Mouse (Mus musculus): ENCODE data around the gene Drosha. TPM values are rescaled to one million over a fixed set of nuclear protein-coding genes. Genes with fewer than 3 reads are reported as not detected.
"Not testable (repeated sequence)": the region's sequence is repeated elsewhere in the genome, so short reads cannot be mapped to it uniquely, and the experiment has no call there.

Drosha gene
- polyA plus RNA-seq, 1 experiment = 50.5 TPM

GRCm38 (mm10) chr15:12911082-12911481 is 86.5 kb downstream of the Drosha start:
- Histone ChIP-seq H3K4me1 (ENCODE audit: control insufficient read depth, insufficient read depth, low read length) (peaks cover 3% of the 10 kb centered on the region), H3K27ac (ENCODE audit: insufficient read depth, low read length) (no peak overlapping the region), H3K4me3 (ENCODE audit: insufficient read depth, low read length) (no peak overlapping the region)
- TF ChIP-seq CTCF (IDR thresholded peaks at IDR 0.05; ENCODE audit: extremely low read depth, insufficient read depth, low read length) (no peak), POLR2A (IDR thresholded peaks at IDR 0.05; ENCODE audit: extremely low read depth, insufficient read depth, low read length) (no peak)

- TF ChIP-seq POLR2A (IDR thresholded peaks at IDR 0.05; ENCODE audit: extremely low read depth, insufficient read depth, low read length) = no peak
- no peak for TF ChIP-seq CTCF (IDR thresholded peaks at IDR 0.05; ENCODE audit: extremely low read depth, insufficient read depth, low read length)
- Histone ChIP-seq H3K4me3 (ENCODE audit: insufficient read depth, low read length) (no peak overlapping the region), H3K27ac (ENCODE audit: insufficient read depth, low read length) (no peak overlapping the region), H3K4me1 (ENCODE audit: control insufficient read depth, insufficient read depth, low read length) (no peaks in the 10 kb centered on the region)
Measured at GRCm38 (mm10) chr15:12916314-12916815, 91.8 kb downstream of the Drosha start.

GRCm38 (mm10) chr15:12919326-12919966 is 94.8 kb downstream of the Drosha start:
- not testable (repeated sequence) for H3K4me1 ChIP-seq (ENCODE audit: control insufficient read depth, insufficient read depth, low read length); H3K4me3 ChIP-seq (ENCODE audit: insufficient read depth, low read length); H3K27ac ChIP-seq (ENCODE audit: insufficient read depth, low read length)

GRCm38 (mm10) chr15:12919967-12920870 is 95.6 kb downstream of the Drosha start:
- no peak for TF ChIP-seq POLR2A (IDR thresholded peaks at IDR 0.05; ENCODE audit: extremely low read depth, insufficient read depth, low read length)
- Histone ChIP-seq H3K27ac (ENCODE audit: insufficient read depth, low read length) (no peak overlapping the region), H3K4me1 (ENCODE audit: control insufficient read depth, insufficient read depth, low read length) (no peaks in the 10 kb centered on the region), H3K4me3 (ENCODE audit: insufficient read depth, low read length) (no peak overlapping the region)

- no peaks in the 10 kb centered on the region for H3K4me1 ChIP-seq (ENCODE audit: control insufficient read depth, insufficient read depth, low read length)
- TF ChIP-seq CTCF (IDR thresholded peaks at IDR 0.05; ENCODE audit: extremely low read depth, insufficient read depth, low read length) (no peak), POLR2A (IDR thresholded peaks at IDR 0.05; ENCODE audit: extremely low read depth, insufficient read depth, low read length) (no peak)
- H3K4me3 ChIP-seq (ENCODE audit: insufficient read depth, low read length) = no peak overlapping the region
- no peak overlapping the region for H3K27ac ChIP-seq (ENCODE audit: insufficient read depth, low read length)
Measured at GRCm38 (mm10) chr15:12921901-12922300, 97.3 kb downstream of the Drosha start.

- Histone ChIP-seq H3K27ac (ENCODE audit: insufficient read depth, low read length) (no peak overlapping the region), H3K4me3 (ENCODE audit: insufficient read depth, low read length) (no peak overlapping the region), H3K4me1 (ENCODE audit: control insufficient read depth, insufficient read depth, low read length) (no peaks in the 10 kb centered on the region)
- no peak for TF ChIP-seq CTCF (IDR thresholded peaks at IDR 0.05; ENCODE audit: extremely low read depth, insufficient read depth, low read length)
- TF ChIP-seq POLR2A (IDR thresholded peaks at IDR 0.05; ENCODE audit: extremely low read depth, insufficient read depth, low read length) = no peak
Measured at GRCm38 (mm10) chr15:12923826-12924225, 99.2 kb downstream of the Drosha start.

GRCm38 (mm10) chr15:12931481-12931880 is 106.9 kb downstream of the Drosha start:
- no peak overlapping the region for H3K4me3 ChIP-seq (ENCODE audit: insufficient read depth, low read length)
- H3K27ac ChIP-seq (ENCODE audit: insufficient read depth, low read length) = no peak overlapping the region
- H3K4me1 ChIP-seq (ENCODE audit: control insufficient read depth, insufficient read depth, low read length) = no peaks in the 10 kb centered on the region
- no peak for TF ChIP-seq POLR2A (IDR thresholded peaks at IDR 0.05; ENCODE audit: extremely low read depth, insufficient read depth, low read length)
- no peak for TF ChIP-seq CTCF (IDR thresholded peaks at IDR 0.05; ENCODE audit: extremely low read depth, insufficient read depth, low read length)

GRCm38 (mm10) chr15:12936217-12936732 is 111.7 kb downstream of the Drosha start:
- H3K4me1 ChIP-seq (ENCODE audit: control insufficient read depth, insufficient read depth, low read length) = no peaks in the 10 kb centered on the region
- no peak overlapping the region for H3K4me3 ChIP-seq (ENCODE audit: insufficient read depth, low read length)
- TF ChIP-seq CTCF (IDR thresholded peaks at IDR 0.05; ENCODE audit: extremely low read depth, insufficient read depth, low read length) (no peak), POLR2A (IDR thresholded peaks at IDR 0.05; ENCODE audit: extremely low read depth, insufficient read depth, low read length) (no peak)
- no peak overlapping the region for H3K27ac ChIP-seq (ENCODE audit: insufficient read depth, low read length)

GRCm38 (mm10) chr15:12937326-12937725 is 112.7 kb downstream of the Drosha start:
- H3K4me1 ChIP-seq (ENCODE audit: control insufficient read depth, insufficient read depth, low read length); H3K27ac ChIP-seq (ENCODE audit: insufficient read depth, low read length); H3K4me3 ChIP-seq (ENCODE audit: insufficient read depth, low read length): not testable (repeated sequence)

GRCm38 (mm10) chr15:12941106-12941505 is 116.5 kb downstream of the Drosha start:
- Histone ChIP-seq H3K4me3 (ENCODE audit: insufficient read depth, low read length) (no peak overlapping the region), H3K27ac (ENCODE audit: insufficient read depth, low read length) (no peak overlapping the region), H3K4me1 (ENCODE audit: control insufficient read depth, insufficient read depth, low read length) (no peaks in the 10 kb centered on the region)
- no peak for TF ChIP-seq POLR2A (IDR thresholded peaks at IDR 0.05; ENCODE audit: extremely low read depth, insufficient read depth, low read length)

Data from cortical plate, adult 2 months (tissue).